Mouse (Mus musculus): ENCODE measurements at regions not wholly inside any gene's neighbourhood (a gene's known extent, or its start where the extent isn't known, plus 50 kb on each side); places are given as distances from the start of the nearest gene placed in this dataset.
A peak's percentile ranks its signal among the peaks of the same experiment; 100 is the strongest.

DNA sequence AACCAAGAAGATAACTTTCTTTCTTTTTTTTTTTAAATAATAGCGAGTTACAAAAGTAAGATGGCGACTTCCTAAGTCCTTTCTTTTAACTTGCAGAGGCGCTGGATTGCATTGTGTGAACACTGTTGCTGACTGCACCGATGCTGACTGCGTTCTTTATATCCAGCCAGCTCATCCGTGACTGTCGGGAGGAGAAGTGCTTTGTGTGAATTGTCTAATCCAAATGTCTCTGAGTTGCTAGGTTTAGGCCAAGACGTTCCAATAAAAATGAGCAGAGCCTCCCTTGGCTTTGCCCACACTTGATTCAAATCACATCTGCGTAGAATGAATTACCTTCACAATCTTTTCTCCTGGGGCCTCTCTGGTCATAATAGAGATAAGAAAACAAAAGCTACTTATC lies 156.0 kb upstream of the Slc24a2 start:
- DNase-seq, result no peak

DNA sequence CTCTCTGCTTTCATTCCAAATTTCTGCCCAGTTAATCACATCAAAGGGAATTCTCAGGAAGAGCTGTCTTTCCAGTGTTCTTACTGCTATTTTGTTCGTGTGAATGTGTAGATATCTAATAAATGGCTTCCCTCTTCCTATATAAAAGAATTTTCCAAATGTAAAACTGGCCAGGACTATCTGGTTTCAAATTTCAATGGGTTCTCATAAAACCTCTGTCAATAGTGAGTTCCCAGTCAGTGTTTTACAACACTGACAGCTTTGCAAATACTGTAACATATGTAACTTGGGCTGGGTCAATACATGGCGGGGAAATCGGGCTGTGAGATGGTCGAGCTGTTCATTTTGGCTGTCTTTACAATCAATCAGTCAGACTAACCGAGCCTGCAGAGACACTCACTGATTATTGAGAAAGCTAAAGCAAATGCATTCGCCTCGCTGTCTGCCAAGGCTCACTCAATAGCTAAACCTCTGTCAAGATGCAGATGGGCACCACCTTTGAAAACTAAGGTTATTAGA lies 155.0 kb upstream of the Slc24a2 start:
- DNase-seq, result no peak

DNA sequence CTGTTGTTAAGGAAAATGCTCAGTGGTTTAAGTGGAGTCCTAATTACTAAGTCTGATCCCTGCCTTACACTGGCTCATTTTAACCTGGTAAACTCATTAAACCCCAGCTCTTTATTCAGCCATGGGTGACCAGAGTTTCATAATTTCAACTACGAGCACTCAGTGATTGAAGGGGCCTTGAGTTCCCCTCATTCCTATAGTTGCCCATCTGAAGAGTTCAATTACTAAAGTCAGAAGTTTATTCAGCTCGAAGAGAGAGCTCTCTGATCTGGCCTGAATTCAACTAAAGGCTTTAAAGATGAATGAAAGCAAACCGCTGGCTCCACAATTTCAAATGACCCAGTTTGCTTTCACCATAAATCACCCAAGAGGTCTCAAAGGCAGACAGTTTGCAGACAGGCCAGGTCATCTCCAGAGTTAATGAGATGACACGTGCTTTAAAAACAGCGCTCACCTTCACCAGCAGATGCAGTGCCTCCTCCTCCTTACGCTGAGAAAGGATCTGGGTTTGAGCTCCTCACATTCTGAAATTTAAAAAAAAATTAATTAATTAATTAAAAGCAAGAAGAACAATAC lies 154.3 kb upstream of the Slc24a2 start:
- no peak for DNase-seq

DNA sequence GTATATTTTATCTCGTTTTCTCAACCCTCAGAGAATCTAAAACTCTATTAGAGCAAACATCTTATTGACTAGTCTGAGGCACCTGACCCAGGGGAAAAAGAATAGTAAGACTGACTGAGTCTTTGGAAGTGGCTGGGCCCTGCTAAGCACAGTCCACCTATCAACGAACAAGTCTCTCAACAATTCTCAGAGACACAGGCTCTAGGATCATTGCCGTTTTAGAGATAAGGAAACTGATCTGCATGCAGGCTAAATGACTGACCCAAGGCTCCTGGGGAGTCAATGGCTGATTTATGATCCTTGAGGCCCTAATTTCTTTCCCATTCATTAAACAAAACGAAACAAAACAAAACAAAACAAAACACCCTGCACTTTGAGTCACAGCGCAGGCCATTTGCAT lies 150.4 kb upstream of the Slc24a2 start:
- DNase-seq, result no peak

DNA sequence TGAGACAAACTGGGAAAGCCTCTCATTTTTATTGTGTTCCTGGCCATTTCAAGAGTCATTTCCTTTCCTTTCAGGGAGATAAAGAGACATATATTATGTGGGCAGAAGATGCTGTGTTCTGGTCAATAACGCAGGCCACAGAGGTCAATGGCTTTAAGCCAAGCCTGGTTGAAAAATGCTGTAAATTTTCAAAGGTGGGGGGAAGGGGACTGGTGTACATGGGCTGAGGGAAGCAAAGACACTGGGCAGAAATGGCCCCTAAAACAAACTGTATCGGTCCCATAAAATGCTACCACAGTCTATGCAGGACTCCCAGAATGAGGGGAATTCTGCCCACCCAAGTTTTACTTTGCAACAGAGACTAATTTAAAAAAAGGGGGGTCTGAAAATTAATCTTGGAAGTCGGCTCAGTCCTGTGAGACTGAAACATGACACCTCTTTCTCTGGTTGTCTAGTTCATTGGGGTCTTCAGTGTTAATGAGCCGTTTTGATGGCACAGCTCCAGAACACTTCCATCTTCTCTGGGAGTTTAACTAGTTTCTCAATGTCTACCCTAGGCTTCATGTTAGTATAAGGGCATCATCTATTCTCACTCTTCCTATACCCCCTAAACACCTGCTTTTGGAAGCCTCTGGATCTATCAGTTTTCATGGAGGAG lies 149.4 kb upstream of the Slc24a2 start:
- no peak for DNase-seq

DNA sequence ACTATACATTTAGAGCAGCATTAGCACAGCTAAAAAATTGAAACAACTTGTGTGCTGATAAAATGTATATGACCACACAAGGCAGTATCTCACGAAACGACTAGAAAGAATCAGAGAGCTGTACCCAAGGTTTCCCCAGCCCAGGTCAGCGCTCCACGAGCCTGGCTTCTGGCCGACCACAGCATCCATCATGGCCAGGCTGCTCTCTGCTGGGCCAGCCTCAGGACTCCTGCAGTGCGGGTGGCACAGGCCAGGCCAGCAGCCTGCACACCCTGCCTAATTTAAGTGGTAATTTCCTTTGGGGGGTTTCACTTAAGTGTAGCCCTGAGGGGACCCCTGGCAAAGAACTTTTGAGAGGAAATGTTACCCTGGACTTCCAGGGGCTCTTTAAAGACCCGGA lies 141.7 kb upstream of the Slc24a2 start:
- no peak for DNase-seq

DNA sequence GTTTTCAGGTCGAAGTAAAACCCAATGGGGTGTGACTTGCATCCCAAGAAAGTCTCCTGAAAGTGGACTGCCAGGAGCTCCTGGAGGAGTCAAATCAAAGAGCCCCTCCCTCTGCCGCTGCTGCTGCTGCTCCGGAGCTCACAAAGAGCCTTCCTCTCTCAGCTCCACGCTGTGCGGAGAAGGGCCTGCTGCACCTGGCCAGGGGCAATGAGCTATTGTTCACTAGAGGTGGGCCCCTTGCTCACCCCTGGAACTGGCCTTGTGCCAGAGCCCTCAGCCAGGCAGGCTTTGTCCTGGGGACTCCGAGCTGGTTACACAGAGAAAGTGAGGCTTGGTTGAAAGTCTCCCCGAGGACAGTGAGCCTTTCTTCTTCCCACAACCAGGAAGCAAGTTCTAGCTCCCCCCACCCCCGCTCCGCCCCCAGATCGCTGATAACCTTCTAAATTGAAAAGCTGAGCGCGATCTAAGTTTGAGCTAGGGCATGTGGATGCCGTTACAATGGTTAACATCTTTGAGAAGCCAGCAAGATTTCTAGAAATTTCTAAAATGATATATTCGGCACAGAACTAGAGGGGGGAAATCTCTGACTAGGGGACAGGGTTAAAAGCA lies 139.5 kb upstream of the Slc24a2 start:
- DNase-seq, result no peak

DNA sequence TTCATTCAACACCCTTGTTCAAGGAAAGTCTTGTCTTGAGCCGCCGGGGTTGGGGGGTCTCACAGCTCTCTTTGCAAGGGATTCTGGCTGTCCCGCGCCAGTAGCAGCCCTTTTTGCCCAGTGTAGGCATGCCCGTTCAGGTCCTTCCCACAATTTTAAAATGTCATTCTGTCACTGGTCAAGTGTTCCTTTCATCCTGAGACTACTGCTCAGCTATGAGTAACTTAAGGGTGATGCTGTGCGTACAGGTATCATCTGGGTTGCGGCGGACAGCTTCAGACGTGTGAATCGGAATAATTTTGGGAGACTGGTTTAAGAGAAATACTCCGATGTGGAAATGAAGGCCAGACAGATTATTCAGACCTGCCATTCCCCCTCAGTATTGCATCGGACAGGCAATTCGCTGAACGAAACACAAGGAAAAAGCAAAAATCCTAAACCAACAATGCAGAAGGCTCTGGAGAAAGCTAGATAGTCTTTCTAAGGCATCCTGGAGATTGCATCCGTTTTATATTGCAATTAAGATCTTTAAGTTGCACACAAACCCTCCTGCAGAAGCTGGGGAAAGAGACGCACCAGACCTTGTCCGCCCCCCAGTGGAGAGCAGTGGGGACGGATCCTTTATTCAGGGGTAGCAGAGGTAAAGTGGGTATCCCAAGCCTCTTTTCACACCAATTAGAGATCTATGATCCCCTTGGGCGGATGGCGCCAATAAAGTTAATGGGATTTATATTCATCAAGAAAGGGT lies 138.3 kb upstream of the Slc24a2 start:
- peak; percentile 72 for DNase-seq

DNA sequence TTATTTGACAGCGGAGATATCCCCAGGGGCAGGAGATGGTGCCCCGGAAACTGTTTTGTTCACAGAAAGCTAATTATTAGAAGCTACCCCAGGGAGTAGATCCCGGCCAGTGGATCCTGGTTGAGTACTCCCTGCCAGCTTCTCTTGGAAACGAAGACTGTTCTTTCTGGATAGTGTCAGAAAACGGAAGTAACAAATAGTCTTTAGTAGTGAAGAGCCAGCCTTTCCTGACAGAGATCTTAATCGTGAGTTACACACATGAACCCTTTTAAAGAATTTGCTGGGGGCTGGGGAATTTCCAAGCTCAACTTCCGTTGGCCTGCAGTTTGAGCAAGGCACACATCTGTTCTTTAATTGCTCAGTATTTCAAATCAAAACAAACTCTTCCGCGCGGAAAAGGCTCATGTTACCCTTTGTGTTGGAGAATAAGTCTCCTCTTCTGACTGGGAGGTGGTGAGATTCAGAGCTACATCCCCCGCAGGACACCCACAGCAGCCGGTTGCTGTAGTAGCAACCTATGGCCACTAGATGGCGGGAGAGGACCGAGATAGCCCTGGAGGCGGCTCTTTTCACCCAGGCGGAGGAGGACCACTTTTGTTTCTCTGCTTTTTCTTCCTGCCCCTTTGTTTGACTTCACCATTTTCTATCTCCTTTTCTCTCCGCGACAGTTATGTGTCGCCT lies 137.6 kb upstream of the Slc24a2 start:
- DNase-seq, result peak; percentile 86

DNA sequence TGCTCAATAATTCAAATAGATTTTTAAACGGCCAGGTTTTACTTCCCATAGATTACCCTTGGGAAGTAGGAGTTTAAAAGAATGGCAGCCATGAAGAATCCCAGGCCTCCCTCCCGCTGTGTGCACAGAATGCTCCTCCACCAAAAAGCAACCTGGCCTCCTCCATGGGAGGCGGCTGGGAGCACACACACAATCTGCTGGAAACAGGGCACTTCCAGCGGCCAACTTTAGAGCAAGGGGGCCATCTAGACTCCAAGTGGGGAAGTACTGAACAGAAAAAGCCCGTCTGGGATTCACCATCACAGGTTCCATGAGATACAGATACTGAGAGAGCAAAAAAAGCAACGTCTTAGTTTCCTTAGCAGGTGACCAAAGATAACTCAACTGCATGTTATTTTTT lies 131.9 kb upstream of the Slc24a2 start:
- DNase-seq, result peak; percentile 59

DNA sequence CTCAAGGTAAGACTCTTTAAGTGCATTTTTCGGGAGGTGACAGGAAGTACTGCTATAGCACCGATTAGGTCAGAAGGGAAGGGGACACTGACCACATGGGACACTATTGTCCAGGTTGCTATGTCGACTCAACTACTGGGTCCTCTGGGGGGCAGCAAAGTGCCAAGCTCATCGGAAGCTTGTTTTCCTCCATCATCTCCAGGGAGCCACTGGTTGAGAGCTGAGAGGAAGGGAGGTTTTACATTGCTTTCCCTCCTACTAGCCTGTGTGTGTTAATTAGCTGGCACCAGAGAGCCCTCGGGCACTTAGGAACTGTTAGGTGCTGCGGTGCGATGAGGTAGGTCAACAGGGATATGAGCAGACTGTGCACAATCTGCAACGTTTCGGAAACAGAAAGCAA lies 129.2 kb upstream of the Slc24a2 start:
- DNase-seq, result peak; percentile 31

DNA sequence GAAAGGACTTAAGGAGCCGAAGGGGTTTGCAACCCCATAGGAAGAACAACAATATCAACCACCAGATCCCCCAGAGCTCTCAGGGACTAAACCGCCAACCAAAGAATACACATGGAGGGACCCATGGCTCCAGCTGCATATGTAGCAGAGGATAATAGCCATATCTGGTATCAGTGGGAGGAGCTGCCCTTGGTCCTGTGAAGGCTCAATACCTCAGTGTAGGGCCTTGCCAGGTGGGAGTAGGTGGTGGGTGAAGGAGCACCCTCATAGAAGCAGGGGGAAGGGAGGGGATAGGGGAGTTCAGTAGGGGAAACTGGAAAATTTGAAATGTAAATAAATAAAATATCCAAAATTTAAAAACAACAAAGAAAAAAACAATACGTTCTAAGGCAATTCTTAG lies 128.7 kb upstream of the Slc24a2 start:
- no peak for DNase-seq

DNA sequence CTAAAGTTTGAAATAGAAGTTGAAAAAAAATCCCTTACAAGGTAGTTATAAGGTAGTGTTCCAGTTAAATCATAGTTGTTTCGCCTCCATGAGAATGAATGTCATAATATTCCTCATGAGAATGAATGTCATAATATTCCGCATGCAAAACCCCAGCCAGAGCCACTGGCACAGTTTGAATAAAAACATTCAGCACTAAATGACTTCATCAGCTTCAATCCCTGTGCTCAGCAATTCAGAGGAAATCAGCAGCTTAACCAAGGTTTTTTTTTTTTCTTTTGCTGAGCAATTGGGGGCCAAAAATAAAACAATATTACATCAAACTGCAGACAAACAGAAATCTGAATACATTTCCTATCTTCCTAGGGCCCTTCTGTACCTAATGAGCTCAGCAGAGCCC lies 102.7 kb upstream of the Slc24a2 start:
- no peak for DNase-seq

DNA sequence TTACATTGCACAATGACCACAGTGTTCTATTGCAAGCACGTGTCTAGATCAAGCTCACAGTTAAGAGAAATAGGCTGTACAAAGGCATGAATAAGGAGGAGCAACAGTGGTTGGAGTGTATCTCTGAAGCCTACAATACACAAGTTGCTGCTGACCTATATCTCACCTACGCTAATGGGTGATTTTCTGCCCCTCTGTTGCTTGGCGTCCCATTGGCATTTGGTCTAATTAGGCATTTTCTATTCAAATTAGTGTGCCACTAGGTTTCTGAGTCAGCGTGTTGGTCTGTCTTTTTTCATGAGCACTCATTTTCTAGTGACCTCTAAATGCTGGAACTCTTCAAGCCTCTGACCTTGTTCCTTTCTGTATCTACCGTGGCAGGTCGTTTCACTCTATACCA lies 98.9 kb upstream of the Slc24a2 start:
- DNase-seq, result no peak

DNA sequence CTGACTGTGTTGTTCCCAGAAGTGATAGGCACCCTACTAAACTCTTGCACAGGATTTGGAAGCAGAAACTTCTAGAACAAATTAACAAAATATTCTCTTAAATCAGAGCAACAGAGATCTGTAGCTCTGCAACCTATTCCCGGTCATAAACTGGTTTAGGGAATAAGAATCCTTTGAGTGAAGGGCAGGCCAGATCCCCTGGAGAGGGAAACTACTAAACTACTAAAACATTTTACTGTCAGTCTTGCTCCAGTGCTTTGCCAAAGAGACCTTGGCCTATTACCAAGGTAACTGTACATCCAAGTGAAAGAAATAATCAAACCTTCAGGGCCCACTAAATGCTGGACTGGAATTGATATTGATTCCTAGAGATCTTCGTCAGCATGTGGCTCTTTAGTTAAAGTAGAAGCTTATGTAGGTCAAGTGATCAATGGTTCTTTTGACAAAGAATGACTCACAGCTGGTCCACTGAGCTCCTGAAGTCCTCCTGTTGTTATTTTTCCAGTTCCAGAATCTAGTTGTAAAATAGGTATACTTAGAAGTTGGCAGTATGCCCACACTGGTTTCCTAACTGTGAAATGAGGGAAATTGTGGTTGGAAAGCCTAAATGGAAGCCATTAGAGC lies 91.6 kb upstream of the Slc24a2 start:
- no peak for DNase-seq

DNA sequence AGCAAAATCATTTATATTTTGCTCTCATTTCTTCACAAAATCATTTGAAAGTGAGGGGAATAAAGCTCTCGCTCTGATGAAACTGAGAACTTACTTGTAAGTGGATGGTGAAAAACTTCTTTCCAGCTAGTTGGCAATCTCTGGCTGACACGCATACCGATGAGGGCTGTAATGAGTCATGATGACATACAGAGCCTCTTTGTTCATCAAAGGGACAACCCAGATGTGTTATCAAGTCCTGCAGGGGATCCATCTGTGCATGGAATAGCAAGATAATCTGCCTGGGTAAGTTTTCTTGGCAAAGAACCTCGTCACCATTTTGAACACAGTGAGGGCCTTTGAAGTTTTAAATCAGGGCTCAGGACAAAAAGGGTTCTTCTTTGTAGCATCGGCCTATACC lies 67.9 kb upstream of the Slc24a2 start:
- DNase-seq, result no peak

DNA sequence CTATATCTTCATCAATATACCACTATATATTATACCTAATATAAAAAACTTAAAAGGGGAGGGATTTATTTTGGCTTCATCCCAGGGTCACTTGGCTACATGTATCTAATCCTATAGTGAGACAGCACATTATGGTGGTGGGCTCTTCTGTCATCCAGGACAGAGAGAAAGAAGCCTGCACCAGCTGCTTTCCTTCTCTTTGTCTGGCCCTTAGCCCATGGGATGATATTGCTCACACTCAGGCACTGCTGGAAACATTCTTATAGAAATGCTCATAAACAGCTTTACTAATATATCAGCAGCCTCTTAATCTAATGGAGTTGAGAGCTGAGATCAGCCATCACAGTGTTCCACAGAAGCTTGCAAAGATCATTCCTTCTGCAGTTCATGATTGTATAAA lies 64.3 kb upstream of the Slc24a2 start:
- no peak for DNase-seq

All from right cerebral cortex, postnatal 25 days (tissue).